Mouse (Mus musculus) ES-E14 (cell line): ENCODE data around the gene Zbed3.

Experiments
- CHD2 ChIP-seq: IDR thresholded peaks from 2 replicates; pipeline ENCODE4 v1.6.1; 2014; ENCODE audit warnings: mild to moderate bottlenecking, low read depth, low read length, inconsistent platforms
- HCFC1 ChIP-seq: IDR thresholded peaks from 2 replicates; pipeline ENCODE4 v1.6.1; 2012; ENCODE audit warnings: low read length, inconsistent platforms, borderline replicate concordance; ENCODE audit not compliant: insufficient read depth
- MAFK ChIP-seq: IDR thresholded peaks from 2 replicates; pipeline ENCODE4 v1.6.1; 2014; ENCODE audit warnings: mild to moderate bottlenecking, low read depth, low read length, inconsistent platforms; ENCODE audit not compliant: insufficient read depth
- ZNF384 ChIP-seq: IDR thresholded peaks from 2 replicates; pipeline ENCODE4 v1.6.1; 2012; ENCODE audit warnings: low read depth, low read length, inconsistent platforms

GRCm38 (mm10) chr13:95312016-95312415, 11.4 kb upstream of the Zbed3 start:
- TF ChIP-seq CHD2 (no peak), HCFC1 (no peak), ZNF384 (no peak), MAFK (no peak)
